Mouse (Mus musculus) myocyte (in vitro differentiated cells): ENCODE results near the gene Casz1.

Source experiments
- MAX ChIP-seq: IDR thresholded peaks from one replicate; pipeline ENCODE4 v1.6.1; 2011; ENCODE audit warnings: low read depth, mild to moderate bottlenecking, control low read depth
- MYOD1 ChIP-seq, 3 experiments: IDR thresholded peaks; one replicate each; pipeline ENCODE4 v1.6.1; 2011; ENCODE audit warnings: control low read depth in 2 of 3, low read depth in 2 of 3, mild to moderate bottlenecking in 2 of 3, moderate library complexity in 1 of 3; ENCODE audit not compliant: insufficient read length in 2 of 3, control insufficient read depth in 1 of 3
- POLR2A ChIP-seq: IDR thresholded peaks from one replicate; pipeline ENCODE4 v1.6.1; 2011; ENCODE audit warnings: low read depth, mild to moderate bottlenecking, control low read depth, moderate library complexity; ENCODE audit not compliant: insufficient read length
- POLR2AphosphoS2 ChIP-seq: IDR thresholded peaks from one replicate; pipeline ENCODE4 v1.6.1; 2011; ENCODE audit warnings: low read depth, control low read depth; ENCODE audit not compliant: insufficient read length
- TCF12 ChIP-seq: IDR thresholded peaks from one replicate; pipeline ENCODE4 v1.6.1; 2011; ENCODE audit warnings: mild to moderate bottlenecking, control low read depth; ENCODE audit not compliant: poor library complexity, insufficient read depth, severe bottlenecking
- USF1 ChIP-seq: IDR thresholded peaks from one replicate; pipeline ENCODE4 v1.6.1; 2011; ENCODE audit warnings: low read depth, mild to moderate bottlenecking, control low read depth, moderate library complexity

- TF ChIP-seq USF1 (no peak), POLR2AphosphoS2 (no peak), POLR2A (no peak), MYOD1 (IDR thresholded peaks at IDR 0.05; ENCODE audit: control insufficient read depth in 1 of 3, insufficient read length in 2 of 3, low read depth in 2 of 3) (no peak), MAX (no peak), TCF12 (no peak)
These were observed 151.0 kb downstream of the Casz1 start for GRCm38 (mm10) chr4:148955131-148955813.
